Mouse (Mus musculus) kidney, adult 18-20 months (tissue): Measurements from ENCODE around the gene Olfr71.

ENCODE experiments used
- DNase-seq: peaks from one replicate; pipeline ENCODE4 v3.0.0; 2021

Olfr71 gene

GRCm38 (mm10) chr4:43711821-43712220 is 1.8 kb upstream of the Olfr71 start:
- DNase-seq: peak; percentile 86

- no peak for DNase-seq
These were observed 4.1 kb downstream of the Olfr71 start for GRCm38 (mm10) chr4:43705991-43706390.

- peak; percentile 31 for DNase-seq
These were observed 6.2 kb downstream of the Olfr71 start for GRCm38 (mm10) chr4:43703851-43704250.

- DNase-seq: no peak
These were observed 6.6 kb downstream of the Olfr71 start for GRCm38 (mm10) chr4:43703439-43703838.

- DNase-seq: no peak
These were observed 9.3 kb downstream of the Olfr71 start, which contains the start of gene Olfr70 for GRCm38 (mm10) chr4:43700707-43701106. Gene Olfr70 (minus strand): TSS chr4:43700807.

- DNase-seq: no peak
These were observed 13.5 kb downstream of the Olfr71 start for GRCm38 (mm10) chr4:43696561-43696960.

GRCm38 (mm10) chr4:43695249-43695671 is 14.8 kb downstream of the Olfr71 start:
- DNase-seq: peak; percentile 46

- DNase-seq: no peak
These were observed 15.4 kb downstream of the Olfr71 start for GRCm38 (mm10) chr4:43694439-43695248.

GRCm38 (mm10) chr4:43693806-43694241 is 16.2 kb downstream of the Olfr71 start:
- no peak for DNase-seq

GRCm38 (mm10) chr4:43691026-43691425 is 19.0 kb downstream of the Olfr71 start:
- DNase-seq: no peak

- DNase-seq: no peak
These were observed 20.0 kb downstream of the Olfr71 start for GRCm38 (mm10) chr4:43690021-43690420.

GRCm38 (mm10) chr4:43679416-43680043 is 30.5 kb downstream of the Olfr71 start:
- peak; percentile 28 for DNase-seq

GRCm38 (mm10) chr4:43678541-43678940 is 31.5 kb downstream of the Olfr71 start:
- no peak for DNase-seq

GRCm38 (mm10) chr4:43675608-43676007 is 34.4 kb downstream of the Olfr71 start:
- DNase-seq: no peak

- DNase-seq: no peak
These were observed 35.1 kb downstream of the Olfr71 start for GRCm38 (mm10) chr4:43674974-43675373.

GRCm38 (mm10) chr4:43673703-43674102 is 36.4 kb downstream of the Olfr71 start:
- no peak for DNase-seq

- DNase-seq: peak; percentile 92
These were observed 38.0 kb downstream of the Olfr71 start for GRCm38 (mm10) chr4:43672070-43672469.

GRCm38 (mm10) chr4:43669428-43669794 is 40.6 kb downstream of the Olfr71 start:
- DNase-seq: no peak

- peak; percentile 92 for DNase-seq
These were observed 41.1 kb downstream of the Olfr71 start, which contains the start of the genes Tmem8b and Fam221b for GRCm38 (mm10) chr4:43668782-43669427. Gene Tmem8b (plus strand): TSS chr4:43668971. Gene Fam221b (minus strand): TSS chr4:43669145.

- DNase-seq: no peak
These were observed 43.6 kb downstream of the Olfr71 start for GRCm38 (mm10) chr4:43666412-43666811.

- DNase-seq: no peak
These were observed 52.9 kb downstream of the Olfr71 start for GRCm38 (mm10) chr4:43657146-43657545.

GRCm38 (mm10) chr4:43656339-43657109 is 53.5 kb downstream of the Olfr71 start, which contains the start of gene Hint2:
Gene Hint2 (minus strand): TSS chr4:43656466.
- peak; percentile 96 for DNase-seq
